Mouse (Mus musculus): Measurements from ENCODE around the gene Cdyl2. TPM values are rescaled to one million over a fixed set of nuclear protein-coding genes. Genes with fewer than 3 reads are reported as not detected.
A peak's percentile ranks its signal among the peaks of the same experiment; 100 is the strongest.

The Cdyl2 gene
- polyA plus RNA-seq, 1 experiment: 3.1 TPM

DNA sequence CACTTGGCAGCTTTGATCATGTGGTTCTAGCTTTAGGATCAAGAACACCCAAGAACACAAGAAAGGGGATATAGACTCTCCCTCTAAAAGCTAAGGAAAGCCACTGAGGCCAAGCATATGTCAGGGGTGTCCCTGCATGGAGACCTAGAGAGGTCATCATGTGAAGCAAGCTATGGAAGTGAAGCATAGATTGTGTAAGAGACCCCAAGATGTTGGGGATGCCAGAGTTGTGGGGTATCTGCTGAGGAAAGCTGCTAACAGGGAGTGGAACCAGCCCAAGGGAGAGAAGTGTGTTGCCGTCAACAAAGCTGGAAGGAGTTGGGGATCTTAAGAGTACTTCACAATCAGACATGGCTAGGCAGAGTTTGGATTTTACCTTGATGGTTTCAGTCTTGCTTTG is 7.9 kb upstream of the Cdyl2 start:
- H3K4me1 ChIP-seq (ENCODE audit: control insufficient read depth, insufficient read depth, low read length): no peaks in the 10 kb centered on the region; the same call in 1 of the 2 replicates
- no peak for TF ChIP-seq POLR2A (IDR thresholded peaks at IDR 0.05; ENCODE audit: borderline replicate concordance, control insufficient read depth, low read depth, low read length)
- no peak for TF ChIP-seq CTCF (IDR thresholded peaks at IDR 0.05; ENCODE audit: control insufficient read depth, insufficient read depth, low read length)
- WGBS: 90% methylated on average over 1 of the region's 1 CpGs
- no peak overlapping the region for H3K27ac ChIP-seq (ENCODE audit: control insufficient read depth, insufficient read depth, low read depth, low read length, poor library complexity)
- no peak overlapping the region for H3K4me3 ChIP-seq (replicated peaks; ENCODE audit: control insufficient read depth, low read depth, low read length)

- no peak overlapping the region for H3K27ac ChIP-seq (ENCODE audit: control insufficient read depth, insufficient read depth, low read depth, low read length, poor library complexity)
- H3K4me3 ChIP-seq (replicated peaks; ENCODE audit: control insufficient read depth, low read depth, low read length): no peak overlapping the region
- 41% methylated on average over 5 of the region's 5 CpGs for WGBS
- TF ChIP-seq POLR2A (IDR thresholded peaks at IDR 0.05; ENCODE audit: borderline replicate concordance, control insufficient read depth, low read depth, low read length): no peak
- no peak for TF ChIP-seq CTCF (IDR thresholded peaks at IDR 0.05; ENCODE audit: control insufficient read depth, insufficient read depth, low read length)
- no peaks in the 10 kb centered on the region; the same call in 1 of the 2 replicates for H3K4me1 ChIP-seq (ENCODE audit: control insufficient read depth, insufficient read depth, low read length)
Measured at GRCm38 (mm10) chr8:116735306-116735705, 2.5 kb upstream of the Cdyl2 start.

GRCm38 (mm10) chr8:116734176-116734575 is 1.4 kb upstream of the Cdyl2 start:
- 51% methylated on average over 9 of the region's 9 CpGs for WGBS
- H3K4me3 ChIP-seq (replicated peaks; ENCODE audit: control insufficient read depth, low read depth, low read length): no peak overlapping the region
- no peak for TF ChIP-seq CTCF (IDR thresholded peaks at IDR 0.05; ENCODE audit: control insufficient read depth, insufficient read depth, low read length)
- no peak for TF ChIP-seq POLR2A (IDR thresholded peaks at IDR 0.05; ENCODE audit: borderline replicate concordance, control insufficient read depth, low read depth, low read length)
- H3K4me1 ChIP-seq (ENCODE audit: control insufficient read depth, insufficient read depth, low read length): no peaks in the 10 kb centered on the region; the same call in 1 of the 2 replicates
- H3K27ac ChIP-seq (ENCODE audit: control insufficient read depth, insufficient read depth, low read depth, low read length, poor library complexity): no peak overlapping the region

GRCm38 (mm10) chr8:116733648-116734014 is 840 bp upstream of the Cdyl2 start:
- H3K27ac ChIP-seq (ENCODE audit: control insufficient read depth, insufficient read depth, low read depth, low read length, poor library complexity): no peak overlapping the region
- TF ChIP-seq CTCF (IDR thresholded peaks at IDR 0.05; ENCODE audit: control insufficient read depth, insufficient read depth, low read length): no peak
- TF ChIP-seq POLR2A (IDR thresholded peaks at IDR 0.05; ENCODE audit: borderline replicate concordance, control insufficient read depth, low read depth, low read length): no peak
- H3K4me1 ChIP-seq (ENCODE audit: control insufficient read depth, insufficient read depth, low read length): no peaks in the 10 kb centered on the region
- 48% methylated on average over 3 of the region's 3 CpGs for WGBS
- peak overlapping the region; percentile 40 for H3K4me3 ChIP-seq (replicated peaks; ENCODE audit: control insufficient read depth, low read depth, low read length)

GRCm38 (mm10) chr8:116731976-116732683 is 661 bp downstream of the Cdyl2 start:
- Histone ChIP-seq H3K4me1 (ENCODE audit: control insufficient read depth, insufficient read depth, low read length) (no peaks in the 10 kb centered on the region), H3K27ac (ENCODE audit: control insufficient read depth, insufficient read depth, low read depth, low read length, poor library complexity) (peak overlapping the region; percentile 86), H3K4me3 (replicated peaks; ENCODE audit: control insufficient read depth, low read depth, low read length) (peak overlapping the region; percentile 100)
- TF ChIP-seq POLR2A (IDR thresholded peaks at IDR 0.05; ENCODE audit: borderline replicate concordance, control insufficient read depth, low read depth, low read length): no peak
- no peak for TF ChIP-seq CTCF (IDR thresholded peaks at IDR 0.05; ENCODE audit: control insufficient read depth, insufficient read depth, low read length)
- WGBS: 2% methylated on average over 29 of the region's 46 CpGs

GRCm38 (mm10) chr8:116721451-116721850 is 11.3 kb downstream of the Cdyl2 start:
- TF ChIP-seq POLR2A (IDR thresholded peaks at IDR 0.05; ENCODE audit: borderline replicate concordance, control insufficient read depth, low read depth, low read length) (no peak), CTCF (IDR thresholded peaks at IDR 0.05; ENCODE audit: control insufficient read depth, insufficient read depth, low read length) (no peak)
- no peak overlapping the region for H3K27ac ChIP-seq (ENCODE audit: control insufficient read depth, insufficient read depth, low read depth, low read length, poor library complexity)
- no peak overlapping the region for H3K4me3 ChIP-seq (replicated peaks; ENCODE audit: control insufficient read depth, low read depth, low read length)
- H3K4me1 ChIP-seq (ENCODE audit: control insufficient read depth, insufficient read depth, low read length): no peaks in the 10 kb centered on the region; the same call in 1 of the 2 replicates
- WGBS: 79% methylated on average over 2 of the region's 2 CpGs

DNA sequence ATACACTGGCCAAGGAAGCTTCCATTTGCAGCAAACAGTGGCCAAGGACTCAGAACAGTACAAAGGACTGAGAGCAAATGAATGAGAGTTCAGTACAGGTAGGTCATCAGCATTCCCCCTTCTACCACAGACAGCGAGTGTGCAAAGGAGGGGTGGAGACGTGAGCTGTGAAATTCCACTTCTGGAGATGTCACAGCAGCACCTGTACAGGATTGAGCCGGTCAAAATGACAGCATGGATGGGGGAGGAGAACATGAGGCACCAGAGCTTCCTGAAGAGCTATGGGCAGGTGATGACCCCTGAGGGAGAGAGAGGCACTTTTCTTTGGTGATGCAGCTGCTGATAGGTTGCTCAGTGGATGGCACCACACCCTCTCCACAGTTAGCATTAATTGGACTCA is 25.3 kb downstream of the Cdyl2 start:
- Histone ChIP-seq H3K27ac (ENCODE audit: control insufficient read depth, insufficient read depth, low read depth, low read length, poor library complexity) (no peak overlapping the region), H3K4me1 (ENCODE audit: control insufficient read depth, insufficient read depth, low read length) (no peaks in the 10 kb centered on the region), H3K4me3 (replicated peaks; ENCODE audit: control insufficient read depth, low read depth, low read length) (no peak overlapping the region)
- no peak for TF ChIP-seq POLR2A (IDR thresholded peaks at IDR 0.05; ENCODE audit: borderline replicate concordance, control insufficient read depth, low read depth, low read length)
- no peak for TF ChIP-seq CTCF (IDR thresholded peaks at IDR 0.05; ENCODE audit: control insufficient read depth, insufficient read depth, low read length)
- WGBS: 84% methylated on average over 3 of the region's 3 CpGs

DNA sequence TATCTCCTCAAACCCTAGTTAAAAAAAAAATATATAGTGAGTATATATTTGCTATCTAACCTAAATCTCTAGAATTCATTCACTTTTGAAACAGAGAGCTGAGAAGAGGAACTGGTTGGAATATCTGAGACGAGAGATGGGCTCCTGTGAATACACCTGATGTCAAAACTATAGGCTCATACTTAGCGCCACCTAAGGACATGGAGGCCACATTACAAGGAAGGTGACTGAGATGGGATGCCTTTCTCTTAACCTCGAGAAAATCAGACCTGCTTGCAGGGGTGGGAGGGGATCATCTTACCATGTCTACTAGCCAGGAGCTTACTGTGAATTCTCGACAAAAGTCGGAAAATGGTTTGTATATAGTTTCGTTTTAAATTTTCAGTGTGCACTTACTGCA is 30.3 kb downstream of the Cdyl2 start:
- Histone ChIP-seq H3K4me3 (replicated peaks; ENCODE audit: control insufficient read depth, low read depth, low read length) (no peak overlapping the region), H3K27ac (ENCODE audit: control insufficient read depth, insufficient read depth, low read depth, low read length, poor library complexity) (no peak overlapping the region), H3K4me1 (ENCODE audit: control insufficient read depth, insufficient read depth, low read length) (no peaks in the 10 kb centered on the region)
- WGBS: 84% methylated on average over 6 of the region's 6 CpGs
- TF ChIP-seq CTCF (IDR thresholded peaks at IDR 0.05; ENCODE audit: control insufficient read depth, insufficient read depth, low read length) (no peak), POLR2A (IDR thresholded peaks at IDR 0.05; ENCODE audit: borderline replicate concordance, control insufficient read depth, low read depth, low read length) (no peak)

All from bone marrow, adult 2 months (tissue).